Mouse (Mus musculus): Measurements from ENCODE around the gene Uaca.
"Not testable (repeated sequence)": the region's sequence is repeated elsewhere in the genome, so short reads cannot be mapped to it uniquely, and the experiment has no call there.

Uaca gene

DNA sequence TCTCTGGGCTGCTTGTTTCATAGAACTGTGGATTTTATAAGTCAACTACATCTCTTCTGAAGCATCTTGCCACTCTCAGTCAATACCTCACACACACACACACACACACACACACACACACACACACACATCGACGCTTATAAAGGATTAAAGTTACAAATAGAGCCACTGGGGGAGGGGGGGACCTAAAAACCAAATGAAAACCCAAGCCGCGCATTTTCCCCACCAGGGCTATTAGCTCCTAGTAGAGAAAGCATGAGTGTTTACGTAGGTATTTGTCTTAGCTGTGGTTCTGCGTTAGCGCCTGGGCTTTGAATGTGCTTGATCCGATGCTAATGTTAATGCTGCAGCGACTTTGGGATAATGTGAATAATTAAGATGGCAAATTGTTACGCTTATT is 4.7 kb downstream of the Uaca start:
- TF ChIP-seq NANOG (IDR thresholded peaks at IDR 0.05; ENCODE audit: borderline replicate concordance, low read length), result no peak
- TF ChIP-seq CTCF (conservative IDR thresholded peaks at IDR 0.05; ENCODE audit: low read length), result no peak
- no peak for TF ChIP-seq POU5F1 (IDR thresholded peaks at IDR 0.05; ENCODE audit: borderline replicate concordance, low read length)

DNA sequence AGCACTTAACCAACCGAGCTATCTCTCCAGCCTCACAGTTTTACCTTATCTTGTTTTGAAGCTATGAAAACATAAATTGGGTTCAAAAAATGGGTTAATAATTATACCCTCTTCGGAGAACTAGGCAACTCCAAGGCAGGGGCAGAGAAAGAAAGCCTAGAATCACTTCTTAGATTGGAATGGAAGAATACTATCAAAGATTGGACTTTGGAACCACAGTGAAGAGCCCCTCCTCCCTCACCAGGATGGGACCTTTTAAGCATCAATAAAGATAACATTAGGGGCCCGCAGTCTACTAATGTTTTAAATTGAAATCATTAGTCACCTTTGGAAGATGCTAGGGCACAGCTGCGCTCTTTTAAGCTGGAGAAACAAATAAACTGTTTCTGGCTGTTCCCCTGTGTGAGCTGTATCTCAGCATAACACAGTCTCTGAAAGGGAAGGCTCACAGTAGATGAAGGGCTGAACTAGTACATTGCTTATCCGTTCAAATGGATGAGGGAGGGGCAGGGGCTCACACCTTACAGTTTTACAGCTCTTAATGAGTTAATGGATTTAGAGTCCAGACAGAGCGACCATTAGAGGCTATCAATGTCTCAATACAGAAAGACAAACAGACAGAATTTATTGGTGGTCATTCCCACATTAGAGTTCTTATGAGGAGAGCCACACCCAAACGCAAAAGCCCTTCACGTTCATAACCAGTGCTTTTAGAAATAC is 6.5 kb downstream of the Uaca start:
- Histone ChIP-seq H3K36me3 (ENCODE audit: insufficient read depth, low read length) (no peaks in the 10 kb centered on the region), H3K27me3 (ENCODE audit: insufficient read depth, low read length) (peaks cover 5% of the 10 kb centered on the region), H3K9me3 (ENCODE audit: low read length) (no peaks in the 10 kb centered on the region), H3K4me3 (replicated peaks; ENCODE audit: low read length) (no peak overlapping the region), H3K4me1 (replicated peaks; ENCODE audit: low read depth, low read length) (peaks cover 12% of the 10 kb centered on the region)
- TF ChIP-seq POU5F1 (IDR thresholded peaks at IDR 0.05; ENCODE audit: borderline replicate concordance, low read length), result no peak
- TF ChIP-seq CTCF (conservative IDR thresholded peaks at IDR 0.05; ENCODE audit: low read length), result no peak
- TF ChIP-seq NANOG (IDR thresholded peaks at IDR 0.05; ENCODE audit: borderline replicate concordance, low read length), result no peak

More for the DNA sequence above, 4.7 kb downstream of the Uaca start:
- Histone ChIP-seq H3K27me3 (ENCODE audit: insufficient read depth, low read length) (peaks cover 12% of the 10 kb centered on the region), H3K36me3 (ENCODE audit: insufficient read depth, low read length) (no peaks in the 10 kb centered on the region), H3K9me3 (ENCODE audit: low read length) (no peaks in the 10 kb centered on the region), H3K4me3 (replicated peaks; ENCODE audit: low read length) (no peak overlapping the region), H3K4me1 (replicated peaks; ENCODE audit: low read depth, low read length) (peaks cover 19% of the 10 kb centered on the region)

DNA sequence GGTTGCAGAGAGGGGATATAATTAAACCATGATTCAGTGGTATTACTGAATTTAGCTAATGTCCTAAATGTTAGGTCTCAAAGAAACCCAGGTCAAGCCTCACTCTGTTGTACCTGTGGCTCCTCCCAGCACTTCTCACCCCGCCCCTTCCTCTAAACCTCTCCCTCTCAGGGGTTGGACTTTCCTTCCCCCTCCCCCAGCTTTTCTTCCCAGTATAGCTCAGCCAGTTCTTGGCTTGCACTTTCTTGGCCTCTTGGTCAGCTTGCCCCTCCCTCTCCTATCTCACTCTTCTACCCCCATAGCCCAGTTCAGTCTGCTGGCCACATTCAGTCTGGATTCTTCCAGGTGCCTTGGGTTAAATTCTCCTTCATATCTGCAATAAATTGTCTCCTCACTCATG is 7.4 kb downstream of the Uaca start:
- no peak for TF ChIP-seq NANOG (IDR thresholded peaks at IDR 0.05; ENCODE audit: borderline replicate concordance, low read length)
- no peak for TF ChIP-seq POU5F1 (IDR thresholded peaks at IDR 0.05; ENCODE audit: borderline replicate concordance, low read length)
- no peak for TF ChIP-seq CTCF (conservative IDR thresholded peaks at IDR 0.05; ENCODE audit: low read length)
- no peaks in the 10 kb centered on the region for H3K9me3 ChIP-seq (ENCODE audit: low read length)
- H3K4me3 ChIP-seq (replicated peaks; ENCODE audit: low read length), result no peak overlapping the region
- 0 out of 2 replicates have a peak, but pooled peaks cover 3% of the 10 kb centered on the region for H3K27me3 ChIP-seq (ENCODE audit: insufficient read depth, low read length)
- no peaks in the 10 kb centered on the region for H3K36me3 ChIP-seq (ENCODE audit: insufficient read depth, low read length)
- peaks cover 12% of the 10 kb centered on the region for H3K4me1 ChIP-seq (replicated peaks; ENCODE audit: low read depth, low read length)

DNA sequence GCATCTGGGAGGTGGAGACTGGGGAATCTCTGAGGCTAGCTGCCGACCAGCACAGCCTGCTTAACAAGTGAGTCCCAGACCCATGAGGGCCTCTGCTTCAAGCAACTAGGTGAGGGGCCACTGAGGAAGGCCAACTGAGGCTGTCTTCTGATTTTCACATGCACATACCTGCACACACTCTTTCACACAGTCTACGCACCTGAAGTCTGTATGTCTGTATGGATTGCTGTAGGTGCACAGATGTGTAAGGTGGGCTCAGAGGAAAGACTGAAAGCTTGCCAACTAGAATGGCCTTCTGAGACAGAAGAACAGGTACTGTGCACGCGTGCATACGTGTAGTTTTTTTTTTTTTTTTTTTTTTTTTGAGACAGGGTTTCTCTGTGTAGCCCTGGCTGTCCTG is 8.0 kb downstream of the Uaca start:
- H3K4me1 ChIP-seq (replicated peaks; ENCODE audit: low read depth, low read length), result peaks cover 12% of the 10 kb centered on the region
- H3K9me3 ChIP-seq (ENCODE audit: low read length), result no peaks in the 10 kb centered on the region
- no peaks in the 10 kb centered on the region for H3K27me3 ChIP-seq (ENCODE audit: insufficient read depth, low read length)
- H3K4me3 ChIP-seq (replicated peaks; ENCODE audit: low read length), result no peak overlapping the region
- TF ChIP-seq POU5F1 (IDR thresholded peaks at IDR 0.05; ENCODE audit: borderline replicate concordance, low read length), result no peak
- no peaks in the 10 kb centered on the region for H3K36me3 ChIP-seq (ENCODE audit: insufficient read depth, low read length)

DNA sequence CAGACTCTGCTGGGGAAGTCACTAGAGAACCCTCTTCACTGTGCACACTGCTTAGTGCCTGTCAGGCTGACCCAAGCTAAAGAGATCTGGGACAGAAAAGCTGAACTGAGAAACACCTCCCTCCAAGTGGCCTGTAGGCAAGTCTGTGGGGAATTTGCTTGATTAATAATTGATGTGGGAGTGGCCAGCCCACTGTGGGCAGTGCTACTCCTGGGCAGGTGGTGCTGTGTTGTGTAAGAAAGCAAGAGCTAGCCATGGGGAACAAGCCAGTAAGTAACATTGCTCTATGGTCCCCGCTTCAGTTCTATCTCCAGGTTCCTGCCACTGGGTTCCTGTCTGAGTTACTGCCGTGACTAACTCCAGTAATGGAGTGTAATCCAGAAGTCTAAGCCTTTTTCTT is 11.7 kb downstream of the Uaca start:
- Histone ChIP-seq H3K4me1 (replicated peaks; ENCODE audit: low read depth, low read length) (peaks cover 21% of the 10 kb centered on the region), H3K27me3 (ENCODE audit: insufficient read depth, low read length) (no peaks in the 10 kb centered on the region), H3K36me3 (ENCODE audit: insufficient read depth, low read length) (no peaks in the 10 kb centered on the region), H3K4me3 (replicated peaks; ENCODE audit: low read length) (no peak overlapping the region), H3K9me3 (ENCODE audit: low read length) (no peaks in the 10 kb centered on the region)
- TF ChIP-seq NANOG (IDR thresholded peaks at IDR 0.05; ENCODE audit: borderline replicate concordance, low read length) (no peak), CTCF (conservative IDR thresholded peaks at IDR 0.05; ENCODE audit: low read length) (no peak), POU5F1 (IDR thresholded peaks at IDR 0.05; ENCODE audit: borderline replicate concordance, low read length) (no peak)

DNA sequence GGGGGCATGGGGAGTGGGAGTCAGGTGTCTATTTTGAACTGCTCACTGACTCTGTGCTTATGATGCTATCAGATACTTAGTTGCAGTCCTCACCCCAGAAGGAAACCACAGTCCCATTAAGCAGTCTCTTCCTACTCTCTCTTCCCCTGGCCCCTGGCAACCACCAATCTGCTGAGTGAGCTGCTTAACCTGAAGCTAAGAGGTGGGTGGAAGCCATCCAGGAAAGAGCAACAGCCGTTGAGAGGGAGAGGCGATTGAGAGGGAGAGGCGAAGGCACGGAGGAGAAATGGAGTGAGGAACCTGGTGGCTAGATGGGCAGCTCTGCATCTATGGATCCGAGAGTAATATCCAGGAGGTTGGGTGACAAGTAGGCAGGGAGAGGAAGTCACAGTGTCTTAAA is 13.7 kb downstream of the Uaca start:
- Histone ChIP-seq H3K36me3 (ENCODE audit: insufficient read depth, low read length) (no peaks in the 10 kb centered on the region), H3K27me3 (ENCODE audit: insufficient read depth, low read length) (no peaks in the 10 kb centered on the region), H3K4me1 (replicated peaks; ENCODE audit: low read depth, low read length) (peaks cover 14% of the 10 kb centered on the region), H3K9me3 (ENCODE audit: low read length) (no peaks in the 10 kb centered on the region), H3K4me3 (replicated peaks; ENCODE audit: low read length) (no peak overlapping the region)
- TF ChIP-seq CTCF (conservative IDR thresholded peaks at IDR 0.05; ENCODE audit: low read length), result no peak

DNA sequence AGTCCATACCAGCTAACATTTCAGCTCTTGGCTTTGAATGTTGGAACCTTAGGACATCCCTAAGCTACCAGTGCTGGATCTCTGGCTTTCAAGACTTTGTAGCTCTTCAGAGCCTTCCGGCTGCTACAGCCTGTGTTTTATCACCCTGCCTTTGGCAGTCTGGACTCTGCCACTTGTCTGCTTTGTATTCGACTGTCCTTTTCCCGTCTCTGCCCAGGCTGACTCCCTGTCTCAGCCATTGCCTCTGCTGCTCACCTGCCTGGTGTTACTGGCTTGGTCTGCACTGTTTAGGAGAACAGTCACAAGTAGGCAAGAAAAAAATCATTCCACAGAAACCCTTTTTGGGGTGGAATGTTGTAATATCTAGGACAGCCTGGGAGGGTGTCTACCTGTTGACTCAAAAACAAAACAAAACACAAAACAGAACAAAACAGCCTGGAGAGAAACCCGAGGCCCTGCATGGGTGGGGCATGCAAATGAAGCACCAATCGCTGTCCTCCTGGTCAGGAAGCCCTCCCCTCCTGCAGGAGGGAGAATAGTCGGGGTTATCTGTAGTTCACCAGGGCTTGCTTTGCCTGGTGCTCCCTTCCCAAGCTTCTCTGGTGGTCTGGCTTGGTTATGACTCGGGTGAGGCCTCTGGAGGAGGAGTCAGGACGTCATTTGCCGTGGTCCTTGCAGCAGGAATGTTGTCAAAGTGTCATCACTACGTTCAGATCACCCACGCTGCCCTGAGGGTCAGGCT is 19.0 kb downstream of the Uaca start:
- Histone ChIP-seq H3K4me1 (replicated peaks; ENCODE audit: low read depth, low read length) (peaks cover 38% of the 10 kb centered on the region), H3K4me3 (replicated peaks; ENCODE audit: low read length) (peak overlapping the region; percentile 39), H3K36me3 (ENCODE audit: insufficient read depth, low read length) (no peaks in the 10 kb centered on the region), H3K27me3 (ENCODE audit: insufficient read depth, low read length) (no peaks in the 10 kb centered on the region), H3K9me3 (ENCODE audit: low read length) (no peaks in the 10 kb centered on the region)
- no peak for TF ChIP-seq CTCF (conservative IDR thresholded peaks at IDR 0.05; ENCODE audit: low read length)
- TF ChIP-seq POU5F1 (IDR thresholded peaks at IDR 0.05; ENCODE audit: borderline replicate concordance, low read length), result no peak
- TF ChIP-seq NANOG (IDR thresholded peaks at IDR 0.05; ENCODE audit: borderline replicate concordance, low read length), result no peak

DNA sequence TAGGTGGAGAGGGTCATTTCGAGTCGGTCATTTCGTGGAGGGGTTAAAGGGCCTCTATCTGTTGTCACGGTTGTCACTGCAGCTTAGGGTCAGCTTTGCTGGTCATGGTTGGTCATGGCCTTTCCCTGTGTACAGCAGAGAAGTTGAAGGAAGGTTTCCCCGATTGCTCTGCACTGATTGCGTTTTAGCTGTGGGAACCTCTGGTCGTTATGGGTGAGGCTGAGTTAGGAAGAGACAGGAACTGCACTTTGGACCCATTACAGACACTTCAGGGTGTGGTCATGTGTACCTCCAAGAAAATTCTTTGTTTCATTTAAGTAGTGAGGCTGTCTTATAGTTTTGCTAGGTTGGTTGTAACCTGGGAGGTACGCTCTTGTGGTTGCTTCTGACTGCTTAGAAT is 21.2 kb downstream of the Uaca start:
- Histone ChIP-seq H3K4me3 (replicated peaks; ENCODE audit: low read length) (no peak overlapping the region), H3K27me3 (ENCODE audit: insufficient read depth, low read length) (no peaks in the 10 kb centered on the region), H3K9me3 (ENCODE audit: low read length) (no peaks in the 10 kb centered on the region), H3K36me3 (ENCODE audit: insufficient read depth, low read length) (no peaks in the 10 kb centered on the region), H3K4me1 (replicated peaks; ENCODE audit: low read depth, low read length) (peaks cover 38% of the 10 kb centered on the region)
- TF ChIP-seq NANOG (IDR thresholded peaks at IDR 0.05; ENCODE audit: borderline replicate concordance, low read length) (no peak), POU5F1 (IDR thresholded peaks at IDR 0.05; ENCODE audit: borderline replicate concordance, low read length) (no peak), CTCF (conservative IDR thresholded peaks at IDR 0.05; ENCODE audit: low read length) (no peak)

DNA sequence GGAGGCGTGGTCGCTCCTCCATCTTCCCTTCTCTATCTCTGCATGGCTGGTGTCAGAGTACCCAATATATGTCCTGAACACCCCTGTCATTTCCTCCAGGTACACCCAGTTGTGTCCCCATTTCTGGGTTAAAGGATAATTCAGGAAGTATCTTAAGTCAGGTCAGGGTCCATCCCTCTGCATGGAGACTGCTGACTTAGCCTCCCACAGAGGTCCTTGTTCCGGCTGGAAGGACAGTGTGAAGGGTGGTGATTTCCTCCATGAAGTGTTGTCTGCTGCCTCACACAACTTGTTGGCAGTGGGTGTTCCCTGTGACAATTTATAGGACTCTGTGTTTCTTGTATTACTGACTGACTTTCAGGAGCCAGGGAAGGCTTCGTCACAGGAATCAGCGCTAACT is 23.2 kb downstream of the Uaca start:
- no peak for TF ChIP-seq NANOG (IDR thresholded peaks at IDR 0.05; ENCODE audit: borderline replicate concordance, low read length)
- TF ChIP-seq POU5F1 (IDR thresholded peaks at IDR 0.05; ENCODE audit: borderline replicate concordance, low read length), result no peak
- TF ChIP-seq CTCF (conservative IDR thresholded peaks at IDR 0.05; ENCODE audit: low read length), result no peak
- no peak overlapping the region for H3K4me3 ChIP-seq (replicated peaks; ENCODE audit: low read length)
- peaks cover 56% of the 10 kb centered on the region for H3K4me1 ChIP-seq (replicated peaks; ENCODE audit: low read depth, low read length)
- H3K9me3 ChIP-seq (ENCODE audit: low read length), result no peaks in the 10 kb centered on the region
- H3K27me3 ChIP-seq (ENCODE audit: insufficient read depth, low read length), result no peaks in the 10 kb centered on the region
- H3K36me3 ChIP-seq (ENCODE audit: insufficient read depth, low read length), result no peaks in the 10 kb centered on the region

DNA sequence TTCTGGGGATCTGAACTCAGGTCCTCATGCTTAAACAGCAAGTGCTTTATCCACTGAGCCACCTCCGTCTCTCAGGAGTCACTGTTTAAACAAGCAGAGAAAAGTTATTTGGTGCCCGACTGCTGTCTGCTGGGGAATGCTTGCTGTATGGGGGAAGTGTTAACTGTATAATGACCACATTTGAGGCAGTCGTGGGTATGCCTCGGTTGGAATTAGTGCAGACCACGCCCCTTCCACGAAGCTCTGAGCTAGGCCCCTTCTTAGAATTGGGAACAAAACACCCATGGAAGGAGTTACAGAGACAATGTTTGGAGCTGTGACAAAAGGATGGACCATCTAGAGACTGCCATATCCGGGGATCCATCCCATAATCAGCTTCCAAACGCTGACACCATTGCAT is 24.2 kb downstream of the Uaca start:
- not testable (repeated sequence) for H3K9me3 ChIP-seq (ENCODE audit: low read length); H3K4me3 ChIP-seq (replicated peaks; ENCODE audit: low read length)

More for the DNA sequence above, 24.2 kb downstream of the Uaca start:
- not testable (repeated sequence) for H3K27me3 ChIP-seq (ENCODE audit: insufficient read depth, low read length); H3K36me3 ChIP-seq (ENCODE audit: insufficient read depth, low read length)
- H3K4me1 ChIP-seq (replicated peaks; ENCODE audit: low read depth, low read length), result peaks cover 51% of the 10 kb centered on the region
